Mouse (Mus musculus) heart, postnatal 14 days (tissue): ENCODE results near the gene Elmod3. TPM values are rescaled to one million over a fixed set of nuclear protein-coding genes. Genes with fewer than 3 reads are reported as not detected.

ENCODE experiments used
- DNase-seq, 2 experiments: peaks; one replicate each; pipeline ENCODE4 v3.0.0; 2021 to 2022
- intact Hi-C: fragments of 180-260 bp; cut with DNase I; formaldehyde crosslinking; loops from one replicate; pipeline ENCODE4 v1.15.1; 2025
- total RNA-seq, 2 experiments: library from RNA; stranded (reverse); gene quantifications; 2 replicates each; pipeline ENCODE4 v1.2.3; 2021

Gene Elmod3
- total RNA-seq, 2 experiments from 2014 or later: 16.7 to 19.2 TPM

GRCm38 (mm10) chr6:72615561-72616375 is 17.6 kb upstream of the Elmod3 start:
- DNase-seq: no peak
- intact Hi-C loops: no loop called here

GRCm38 (mm10) chr6:72615151-72615550 is 16.9 kb upstream of the Elmod3 start:
- no peak for DNase-seq
- intact Hi-C loops: no loop called here

- intact Hi-C loops: no loop called here
Measured at GRCm38 (mm10) chr6:72610261-72610660, 12.0 kb upstream of the Elmod3 start.

GRCm38 (mm10) chr6:72608662-72609184 is 10.5 kb upstream of the Elmod3 start:
- intact Hi-C loops: no loop called here
- no peak for DNase-seq

More at GRCm38 (mm10) chr6:72610261-72610660, 12.0 kb upstream of the Elmod3 start:
- DNase-seq: no peak

- no peak for DNase-seq
- intact Hi-C loops: no loop called here
Measured at GRCm38 (mm10) chr6:72607676-72608075, 9.5 kb upstream of the Elmod3 start.

GRCm38 (mm10) chr6:72607060-72607459 is 8.8 kb upstream of the Elmod3 start:
- no peak for DNase-seq
- intact Hi-C loops: no loop called here

GRCm38 (mm10) chr6:72604066-72604465 is 5.9 kb upstream of the Elmod3 start:
- intact Hi-C loops: no loop called here
- no peak for DNase-seq

- peak; percentile 79 to 89 for DNase-seq
- intact Hi-C loops: no loop called here
Measured at GRCm38 (mm10) chr6:72601732-72602131, 3.5 kb upstream of the Elmod3 start.

GRCm38 (mm10) chr6:72600771-72601170 is 2.6 kb upstream of the Elmod3 start:
- intact Hi-C loops: no loop called here
- no peak for DNase-seq

- DNase-seq: no peak
- intact Hi-C loops: no loop called here
Measured at GRCm38 (mm10) chr6:72600216-72600615, 2.0 kb upstream of the Elmod3 start.

GRCm38 (mm10) chr6:72598791-72599557 is 761 bp upstream of the Elmod3 start:
- peak; percentile 34 to 69 for DNase-seq
- intact Hi-C loops: no loop called here

GRCm38 (mm10) chr6:72597083-72597874 is 934 bp downstream of the Elmod3 start:
- peak; percentile 25 to 39 for DNase-seq
- intact Hi-C loops: no loop called here

GRCm38 (mm10) chr6:72593914-72594313 is 4.3 kb downstream of the Elmod3 start:
- intact Hi-C loops: no loop called here
- DNase-seq: no peak

GRCm38 (mm10) chr6:72593011-72593803 is 5.0 kb downstream of the Elmod3 start:
- DNase-seq: peak in 1 of 2 experiments; percentile 38
- intact Hi-C loops: no loop called here

- no peak for DNase-seq
- intact Hi-C loops: no loop called here
Measured at GRCm38 (mm10) chr6:72590111-72590510, 8.1 kb downstream of the Elmod3 start.

- intact Hi-C loops: no loop called here
- DNase-seq: no peak
Measured at GRCm38 (mm10) chr6:72588307-72588706, 9.9 kb downstream of the Elmod3 start.

- intact Hi-C loops: no loop called here
- DNase-seq: no peak
Measured at GRCm38 (mm10) chr6:72586701-72587100, 11.5 kb downstream of the Elmod3 start.

GRCm38 (mm10) chr6:72584154-72584553 is 14.1 kb downstream of the Elmod3 start:
- intact Hi-C loops: no loop called here
- DNase-seq: no peak

- no peak for DNase-seq
- intact Hi-C loops: no loop called here
Measured at GRCm38 (mm10) chr6:72583211-72583839, 14.9 kb downstream of the Elmod3 start.
